Mouse (Mus musculus) stomach, embryonic 15.5 days (tissue): ENCODE results near the gene Ttc3. TPM values are rescaled to one million over a fixed set of nuclear protein-coding genes. Genes with fewer than 3 reads are reported as not detected.

ENCODE experiments used
- ATAC-seq: fragments of 200-750 bp; cut with Nextera tagmentation; 2 replicates; pipeline ENCODE4 v1.8.0; 2017; ENCODE audit warnings: low read depth, moderate number of reproducible peaks, moderate TSS enrichment; ENCODE audit not compliant: insufficient read depth, low FRiP score
- H3K27ac ChIP-seq: fragments of 300-500 bp; sonication (generic); 2 replicates; pipeline ENCODE4 v1.5.1; 2015; ENCODE audit warnings: mild to moderate bottlenecking, inconsistent platforms
- H3K27me3 ChIP-seq: fragments of 300-500 bp; sonication (generic); replicated peaks from 2 replicates; pipeline ENCODE4 v1.6.1; 2015; ENCODE audit warnings: inconsistent platforms
- H3K36me3 ChIP-seq: fragments of 300-500 bp; sonication (generic); 2 replicates; pipeline ENCODE4 v1.6.1; 2015; ENCODE audit warnings: inconsistent platforms
- H3K4me1 ChIP-seq: fragments of 300-500 bp; sonication (generic); 2 replicates; pipeline ENCODE4 v1.6.1; 2015; ENCODE audit warnings: inconsistent platforms
- H3K4me2 ChIP-seq: fragments of 300-500 bp; sonication (generic); 2 replicates; pipeline ENCODE4 v1.6.1; 2015; ENCODE audit warnings: mild to moderate bottlenecking, inconsistent platforms
- H3K4me3 ChIP-seq: fragments of 300-500 bp; sonication (generic); replicated peaks from 2 replicates; pipeline ENCODE4 v1.5.1; 2015; ENCODE audit warnings: inconsistent platforms
- H3K9ac ChIP-seq: fragments of 300-500 bp; sonication (generic); 2 replicates; pipeline ENCODE4 v1.6.1; 2015; ENCODE audit warnings: inconsistent platforms
- H3K9me3 ChIP-seq: fragments of 300-500 bp; sonication (generic); 2 replicates; pipeline ENCODE4 v1.6.1; 2016; ENCODE audit warnings: inconsistent platforms
- WGBS: fragments of 180-500 bp; shearing (Covaris S2); methylation state at CpG from one replicate; pipeline ENCODE4 v1.1.7; 2015; 5-methylcytosine and 5-hydroxymethylcytosine counted together
- polyA plus RNA-seq: library from polyadenylated mRNA; unstranded; fragments of >200 nt; fragmentation: Nextera tagmentation; extraction: Ambion mirVana; gene quantifications from 2 replicates; pipeline ENCODE4 v1.2.1, GENCODE M21; 2015

Ttc3 gene
- polyA plus RNA-seq, 1 experiment from 2014 or later: 183 TPM

- H3K27me3 ChIP-seq: no peaks in the 10 kb centered on the region
- H3K36me3 ChIP-seq: no peaks in the 10 kb centered on the region
- H3K4me3 ChIP-seq: no peak overlapping the region
- ATAC-seq: no peak
- no peaks in the 10 kb centered on the region for H3K4me1 ChIP-seq
- no peak overlapping the region for H3K27ac ChIP-seq
- 29% methylated on average over 2 of the region's 2 CpGs for WGBS
- H3K9ac ChIP-seq: no peak overlapping the region
- no peaks in the 10 kb centered on the region for H3K9me3 ChIP-seq
- H3K4me2 ChIP-seq: no peak overlapping the region
These were observed 31.2 kb downstream of the Ttc3 start for GRCm38 (mm10) chr16:94401636-94402035.

DNA sequence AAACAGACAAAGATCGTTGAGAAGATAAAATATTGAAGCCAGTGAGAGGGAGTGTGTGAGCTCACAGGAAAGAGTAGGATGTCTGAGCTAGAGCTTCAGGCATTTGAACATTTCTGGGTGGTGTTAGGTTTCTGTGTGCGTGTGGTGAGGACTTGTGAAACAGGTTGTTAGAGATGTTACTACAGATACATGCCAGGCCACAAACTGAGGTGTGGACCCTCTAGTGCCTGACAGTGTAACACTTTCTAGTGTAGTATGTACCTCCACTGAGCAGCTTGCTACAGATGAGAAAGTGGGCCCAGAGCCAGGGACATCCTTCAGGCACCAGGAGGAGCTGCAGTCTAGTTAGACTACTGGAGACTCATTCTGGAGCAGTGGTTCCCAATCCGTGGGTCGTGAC, 31.8 kb downstream of the Ttc3 start:
- 67% methylated on average over 4 of the region's 4 CpGs for WGBS

DNA sequence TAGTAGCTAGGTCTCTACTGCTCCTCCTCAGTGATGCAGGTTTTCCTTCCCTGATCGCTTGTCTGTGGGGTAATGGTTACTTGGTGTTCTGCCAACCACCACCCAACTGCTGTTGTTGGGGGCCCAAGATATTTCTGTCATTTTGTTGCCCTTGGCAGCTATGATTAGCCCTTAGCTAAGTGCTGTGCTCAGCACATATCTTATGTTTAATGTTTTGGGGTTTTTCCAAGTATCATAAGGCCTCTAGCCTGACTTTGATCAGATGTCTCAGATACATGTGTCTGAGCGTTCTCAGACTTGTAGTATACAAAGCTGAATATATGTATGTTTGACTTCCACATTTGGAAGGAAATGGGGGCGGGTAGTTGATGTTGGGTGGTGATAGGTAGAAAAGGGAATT, 40.9 kb downstream of the Ttc3 start:
- Histone ChIP-seq H3K4me1 (no peaks in the 10 kb centered on the region), H3K9me3 (no peaks in the 10 kb centered on the region), H3K36me3 (peaks cover 13% of the 10 kb centered on the region), H3K9ac (no peak overlapping the region), H3K4me3 (no peak overlapping the region), H3K4me2 (no peak overlapping the region), H3K27me3 (no peaks in the 10 kb centered on the region), H3K27ac (no peak overlapping the region)
- no peak for ATAC-seq
- WGBS: 78% methylated on average over 3 of the region's 3 CpGs

More for the DNA sequence above, 31.8 kb downstream of the Ttc3 start:
- H3K9me3 ChIP-seq: no peaks in the 10 kb centered on the region
- no peak overlapping the region for H3K4me3 ChIP-seq
- H3K9ac ChIP-seq: no peak overlapping the region
- H3K36me3 ChIP-seq: peaks cover 4% of the 10 kb centered on the region
- no peaks in the 10 kb centered on the region for H3K27me3 ChIP-seq
- H3K27ac ChIP-seq: no peak overlapping the region
- no peak for ATAC-seq
- H3K4me1 ChIP-seq: no peaks in the 10 kb centered on the region
- H3K4me2 ChIP-seq: no peak overlapping the region

DNA sequence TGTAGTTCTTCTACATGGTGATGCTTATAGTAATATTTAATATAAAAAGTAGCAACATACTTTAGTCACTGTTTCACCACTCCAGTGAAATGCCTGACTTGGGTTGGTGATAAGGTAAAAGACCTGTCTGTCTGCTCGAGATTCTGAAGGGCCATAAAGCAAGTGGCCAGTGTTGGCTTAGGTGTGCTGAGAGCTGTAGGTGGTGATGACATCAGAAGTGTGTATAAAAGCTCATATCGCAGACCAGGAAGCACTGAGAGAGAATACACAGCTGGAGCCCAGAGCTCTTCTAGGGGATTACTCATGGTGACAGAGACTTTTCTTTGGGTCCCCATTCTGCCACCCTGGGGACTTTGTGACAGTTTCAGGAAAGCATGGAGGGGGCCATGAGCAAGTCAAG, 41.8 kb downstream of the Ttc3 start:
- no peaks in the 10 kb centered on the region for H3K9me3 ChIP-seq
- WGBS: 90% methylated on average over 2 of the region's 2 CpGs
- H3K4me3 ChIP-seq: no peak overlapping the region
- H3K36me3 ChIP-seq: peaks cover 9% of the 10 kb centered on the region
- H3K4me1 ChIP-seq: no peaks in the 10 kb centered on the region
- H3K27ac ChIP-seq: no peak overlapping the region
- ATAC-seq: no peak
- H3K4me2 ChIP-seq: no peak overlapping the region
- H3K27me3 ChIP-seq: no peaks in the 10 kb centered on the region
- no peak overlapping the region for H3K9ac ChIP-seq

- no peak for ATAC-seq
- no peak overlapping the region for H3K4me3 ChIP-seq
- 89% methylated on average over 4 of the region's 4 CpGs for WGBS
- no peak overlapping the region for H3K4me2 ChIP-seq
- no peaks in the 10 kb centered on the region for H3K4me1 ChIP-seq
- H3K36me3 ChIP-seq: 0 out of 2 replicates have a peak, but pooled peaks cover 6% of the 10 kb centered on the region
- no peak overlapping the region for H3K27ac ChIP-seq
- H3K27me3 ChIP-seq: no peaks in the 10 kb centered on the region
- H3K9me3 ChIP-seq: no peaks in the 10 kb centered on the region
- H3K9ac ChIP-seq: no peak overlapping the region
These were observed 42.3 kb downstream of the Ttc3 start for GRCm38 (mm10) chr16:94412760-94413159.

- WGBS: 83% methylated on average over 6 of the region's 6 CpGs
These were observed 43.7 kb downstream of the Ttc3 start for GRCm38 (mm10) chr16:94414151-94414550.

GRCm38 (mm10) chr16:94420498-94420897, 50.1 kb downstream of the Ttc3 start:
- H3K4me3 ChIP-seq: no peak overlapping the region
- H3K4me2 ChIP-seq: no peak overlapping the region
- H3K9me3 ChIP-seq: no peaks in the 10 kb centered on the region
- no peak overlapping the region for H3K9ac ChIP-seq
- peaks cover 37% of the 10 kb centered on the region for H3K36me3 ChIP-seq
- H3K4me1 ChIP-seq: no peaks in the 10 kb centered on the region
- 89% methylated on average over 3 of the region's 3 CpGs for WGBS
- ATAC-seq: no peak
- H3K27me3 ChIP-seq: no peaks in the 10 kb centered on the region
- no peak overlapping the region for H3K27ac ChIP-seq

More at GRCm38 (mm10) chr16:94414151-94414550, 43.7 kb downstream of the Ttc3 start:
- H3K4me1 ChIP-seq: no peaks in the 10 kb centered on the region
- H3K27me3 ChIP-seq: no peaks in the 10 kb centered on the region
- H3K27ac ChIP-seq: no peak overlapping the region
- no peak for ATAC-seq
- H3K4me2 ChIP-seq: no peak overlapping the region
- H3K9ac ChIP-seq: no peak overlapping the region
- H3K4me3 ChIP-seq: no peak overlapping the region
- no peaks in the 10 kb centered on the region for H3K9me3 ChIP-seq
- 0 out of 2 replicates have a peak, but pooled peaks cover 13% of the 10 kb centered on the region for H3K36me3 ChIP-seq

DNA sequence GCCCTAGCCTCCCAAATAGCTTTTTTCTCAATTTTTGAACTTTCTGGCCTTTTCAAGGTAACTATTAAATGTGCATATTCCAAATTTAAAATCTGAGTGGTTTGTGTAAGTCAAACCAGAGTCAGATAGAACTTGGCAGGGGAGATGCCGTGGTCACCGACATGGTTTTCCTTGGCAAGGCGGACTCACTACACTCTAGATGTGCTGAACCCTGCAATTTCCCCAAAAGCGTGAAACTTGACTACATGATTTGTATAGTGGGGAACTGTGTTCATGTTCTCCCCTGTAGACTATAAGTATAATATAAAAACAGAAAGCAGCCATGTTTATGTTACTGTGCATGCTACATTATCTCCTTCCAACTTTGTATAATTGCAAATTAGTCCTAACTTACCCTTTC, 58.5 kb downstream of the Ttc3 start:
- no peak overlapping the region for H3K4me3 ChIP-seq
- 91% methylated on average over 4 of the region's 4 CpGs for WGBS
- H3K27ac ChIP-seq: no peak overlapping the region
- no peak overlapping the region for H3K9ac ChIP-seq
- no peaks in the 10 kb centered on the region for H3K9me3 ChIP-seq
- peaks cover 43% of the 10 kb centered on the region for H3K36me3 ChIP-seq
- H3K27me3 ChIP-seq: no peaks in the 10 kb centered on the region
- no peaks in the 10 kb centered on the region for H3K4me1 ChIP-seq
- no peak for ATAC-seq
- no peak overlapping the region for H3K4me2 ChIP-seq

- H3K9me3 ChIP-seq: no peaks in the 10 kb centered on the region
- ATAC-seq: no peak
- WGBS: 71% methylated on average over 8 of the region's 8 CpGs
- peaks cover 37% of the 10 kb centered on the region for H3K36me3 ChIP-seq
- no peak overlapping the region for H3K4me2 ChIP-seq
- peak overlapping the region; percentile 59; the same call in 1 of the 2 replicates for H3K27ac ChIP-seq
- H3K9ac ChIP-seq: no peak overlapping the region
- H3K27me3 ChIP-seq: no peaks in the 10 kb centered on the region
- H3K4me3 ChIP-seq: no peak overlapping the region
- no peaks in the 10 kb centered on the region for H3K4me1 ChIP-seq
These were observed 65.2 kb downstream of the Ttc3 start for GRCm38 (mm10) chr16:94435495-94436234.

DNA sequence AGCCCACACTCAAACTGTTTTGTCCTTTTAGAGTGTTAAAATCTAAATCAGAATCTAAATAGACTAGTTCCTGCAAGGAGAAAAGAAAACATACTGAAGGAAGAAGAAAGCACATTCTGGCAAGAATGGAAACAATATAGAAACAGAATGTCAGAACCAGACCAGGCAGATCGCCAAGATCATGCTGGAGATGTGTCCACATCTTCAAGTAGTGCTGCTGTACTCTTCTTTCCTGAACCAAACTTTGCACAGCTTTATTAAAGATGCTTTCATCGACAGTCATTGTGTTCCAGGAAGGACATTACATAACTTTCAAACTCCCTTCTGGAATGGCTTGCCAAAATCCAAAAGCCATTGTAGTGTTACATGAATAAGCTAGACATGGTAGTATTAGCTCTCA, 66.4 kb downstream of the Ttc3 start:
- no peak overlapping the region for H3K9ac ChIP-seq
- H3K4me2 ChIP-seq: no peak overlapping the region
- peaks cover 35% of the 10 kb centered on the region for H3K36me3 ChIP-seq

DNA sequence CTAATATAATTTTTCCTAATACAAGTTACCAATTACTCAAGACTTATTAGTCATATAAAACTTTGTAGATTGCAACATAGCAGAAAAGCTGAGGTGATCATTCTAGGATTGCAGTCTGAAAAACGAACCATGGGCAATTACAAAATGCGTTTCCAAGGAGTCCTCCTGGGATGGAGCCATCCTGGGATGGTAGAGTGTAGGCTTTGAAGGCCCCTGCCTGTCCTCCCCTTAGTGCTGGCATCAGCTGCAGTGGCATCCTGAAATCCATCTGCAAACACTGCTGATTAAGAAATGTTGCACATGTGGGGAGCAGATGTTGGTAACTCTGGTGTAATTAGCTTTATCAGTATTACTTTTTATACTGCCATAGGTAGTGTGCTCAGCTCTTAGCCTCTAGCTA, 70.9 kb downstream of the Ttc3 start:
- no peak for ATAC-seq
- H3K4me1 ChIP-seq: no peaks in the 10 kb centered on the region
- no peak overlapping the region for H3K4me2 ChIP-seq
- 82% methylated on average over 2 of the region's 2 CpGs for WGBS
- peaks cover 40% of the 10 kb centered on the region for H3K36me3 ChIP-seq
- H3K9me3 ChIP-seq: no peaks in the 10 kb centered on the region
- H3K9ac ChIP-seq: no peak overlapping the region
- H3K4me3 ChIP-seq: no peak overlapping the region
- H3K27me3 ChIP-seq: no peaks in the 10 kb centered on the region
- H3K27ac ChIP-seq: no peak overlapping the region

More for the DNA sequence above, 66.4 kb downstream of the Ttc3 start:
- H3K27me3 ChIP-seq: no peaks in the 10 kb centered on the region
- WGBS: 75% methylated on average over 2 of the region's 2 CpGs
- H3K9me3 ChIP-seq: no peaks in the 10 kb centered on the region
- no peak for ATAC-seq
- no peaks in the 10 kb centered on the region for H3K4me1 ChIP-seq
- no peak overlapping the region for H3K4me3 ChIP-seq
- H3K27ac ChIP-seq: no peak overlapping the region

DNA sequence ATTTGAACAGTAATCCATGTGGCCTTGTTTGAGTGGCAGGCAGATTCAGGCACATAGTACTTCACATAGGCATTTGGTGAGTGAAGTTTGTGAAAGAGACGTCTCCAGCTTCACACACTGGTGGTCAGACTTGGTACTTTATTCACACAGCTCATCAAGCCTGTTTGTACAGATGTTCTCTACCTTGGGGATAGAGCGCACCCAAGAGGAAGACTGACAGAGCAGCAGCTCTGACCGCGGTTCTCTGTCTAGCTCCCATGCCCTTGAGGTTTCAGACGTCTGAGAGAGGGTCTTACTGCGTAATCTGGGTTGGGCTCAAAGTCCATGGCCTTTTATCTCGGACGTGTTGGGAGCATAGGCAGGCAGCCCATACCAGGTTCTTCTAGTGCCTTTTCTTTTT, 78.7 kb downstream of the Ttc3 start:
- Histone ChIP-seq H3K4me1 (no peaks in the 10 kb centered on the region), H3K27me3 (no peaks in the 10 kb centered on the region), H3K4me2 (no peak overlapping the region), H3K4me3 (no peak overlapping the region), H3K36me3 (peaks cover 19% of the 10 kb centered on the region; the same call in 1 of the 2 replicates), H3K9me3 (no peaks in the 10 kb centered on the region), H3K9ac (no peak overlapping the region), H3K27ac (no peak overlapping the region)
- ATAC-seq: peak; percentile 21; the same call in 1 of the 2 replicates
- WGBS: 82% methylated on average over 8 of the region's 8 CpGs
